Mouse (Mus musculus) neural tube, embryonic 12.5 days (tissue): ENCODE data around the gene Hoxc6. TPM values are rescaled to one million over a fixed set of nuclear protein-coding genes. Genes with fewer than 3 reads are reported as not detected.
A peak's percentile ranks its signal among the peaks of the same experiment; 100 is the strongest.

Experiments used
- ATAC-seq: fragments of 200-750 bp; cut with Nextera tagmentation; 2 replicates; pipeline ENCODE4 v1.8.0; 2017; ENCODE audit warnings: low read depth, mild to moderate bottlenecking, moderate TSS enrichment, moderate library complexity; ENCODE audit not compliant: low FRiP score
- H3K27ac ChIP-seq: fragments of 300-500 bp; sonication (generic); 2 replicates; pipeline ENCODE4 v1.5.1; 2016
- H3K27me3 ChIP-seq: fragments of 300-500 bp; sonication (generic); replicated peaks from 2 replicates; pipeline ENCODE4 v1.6.1; 2016; ENCODE audit warnings: mild to moderate bottlenecking
- H3K36me3 ChIP-seq: fragments of 300-500 bp; sonication (generic); 2 replicates; pipeline ENCODE4 v1.6.1; 2016; ENCODE audit warnings: mild to moderate bottlenecking
- H3K4me1 ChIP-seq: fragments of 300-500 bp; sonication (generic); 2 replicates; pipeline ENCODE4 v1.6.1; 2016
- H3K4me2 ChIP-seq: fragments of 300-500 bp; sonication (generic); replicated peaks from 2 replicates; pipeline ENCODE4 v1.6.1; 2016; ENCODE audit warnings: mild to moderate bottlenecking
- H3K4me3 ChIP-seq: fragments of 300-500 bp; sonication (generic); 2 replicates; pipeline ENCODE4 v1.5.1; 2016
- H3K9ac ChIP-seq: fragments of 300-500 bp; sonication (generic); 2 replicates; pipeline ENCODE4 v1.6.1; 2016; ENCODE audit warnings: mild to moderate bottlenecking
- H3K9me3 ChIP-seq: fragments of 300-500 bp; sonication (generic); 2 replicates; pipeline ENCODE4 v1.6.1; 2016; ENCODE audit warnings: mild to moderate bottlenecking
- WGBS: fragments of 180-500 bp; shearing (Covaris S2); methylation state at CpG from one replicate; pipeline ENCODE4 v1.1.7; 2016; 5-methylcytosine and 5-hydroxymethylcytosine counted together
- polyA plus RNA-seq: library from polyadenylated mRNA; unstranded; fragments of >200 nt; fragmentation: Nextera tagmentation; extraction: Ambion mirVana; gene quantifications from 2 replicates; pipeline ENCODE4 v1.2.1, GENCODE M21; 2016

Hoxc6 gene
- polyA plus RNA-seq, 1 experiment from 2014 or later, result 77.1 TPM

DNA sequence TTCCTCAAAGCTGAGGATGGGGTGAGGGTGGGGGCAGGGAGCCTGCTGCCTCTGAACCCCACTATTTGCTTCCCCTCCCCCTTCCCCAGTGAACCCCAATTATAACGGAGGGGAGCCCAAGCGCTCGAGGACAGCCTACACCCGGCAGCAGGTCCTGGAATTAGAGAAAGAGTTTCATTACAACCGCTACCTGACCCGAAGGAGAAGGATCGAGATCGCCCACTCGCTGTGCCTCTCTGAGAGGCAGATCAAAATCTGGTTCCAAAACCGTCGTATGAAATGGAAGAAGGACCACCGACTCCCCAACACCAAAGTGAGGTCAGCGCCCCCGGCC, 37.5 kb downstream of the Hoxc6 start:
- Histone ChIP-seq H3K36me3 (no peaks in the 10 kb centered on the region), H3K4me2 (peak overlapping the region; percentile 86), H3K27ac (peak overlapping the region; percentile 98), H3K9ac (peak overlapping the region; percentile 88), H3K4me1 (peaks cover 90% of the 10 kb centered on the region), H3K27me3 (no peaks in the 10 kb centered on the region), H3K9me3 (no peaks in the 10 kb centered on the region), H3K4me3 (peak overlapping the region; percentile 51)
- ATAC-seq, result no peak
- WGBS, result 2% methylated on average over 14 of the region's 14 CpGs

DNA sequence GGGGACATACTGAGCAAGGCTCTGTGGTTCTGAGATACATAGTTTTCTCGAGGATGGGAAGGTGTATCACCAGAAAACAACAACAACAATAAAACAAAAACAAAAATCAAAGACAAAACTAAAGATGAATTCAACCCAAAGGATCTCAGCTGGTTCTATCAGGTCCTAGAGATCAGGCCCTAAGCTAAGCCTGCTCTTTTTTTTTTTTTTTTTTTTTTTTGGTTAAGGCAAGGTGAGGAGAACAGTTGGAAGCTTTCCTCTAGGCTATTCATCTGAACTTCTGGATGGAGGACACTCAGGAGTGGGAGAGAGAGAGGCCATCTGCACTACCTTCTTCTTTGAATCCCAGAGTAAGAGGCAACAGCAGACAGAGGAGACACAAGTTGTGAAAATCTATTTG, 39.5 kb downstream of the Hoxc6 start:
- Histone ChIP-seq H3K4me2 (peak overlapping the region; percentile 86), H3K36me3 (no peaks in the 10 kb centered on the region), H3K27me3 (no peaks in the 10 kb centered on the region), H3K9ac (peak overlapping the region; percentile 88), H3K9me3 (no peaks in the 10 kb centered on the region), H3K4me1 (peaks cover 93% of the 10 kb centered on the region), H3K4me3 (peak overlapping the region; percentile 51; the same call in 1 of the 2 replicates), H3K27ac (peak overlapping the region; percentile 74; the same call in 1 of the 2 replicates)
- WGBS, result 8% methylated on average over 1 of the region's 1 CpGs
- ATAC-seq, result no peak

DNA sequence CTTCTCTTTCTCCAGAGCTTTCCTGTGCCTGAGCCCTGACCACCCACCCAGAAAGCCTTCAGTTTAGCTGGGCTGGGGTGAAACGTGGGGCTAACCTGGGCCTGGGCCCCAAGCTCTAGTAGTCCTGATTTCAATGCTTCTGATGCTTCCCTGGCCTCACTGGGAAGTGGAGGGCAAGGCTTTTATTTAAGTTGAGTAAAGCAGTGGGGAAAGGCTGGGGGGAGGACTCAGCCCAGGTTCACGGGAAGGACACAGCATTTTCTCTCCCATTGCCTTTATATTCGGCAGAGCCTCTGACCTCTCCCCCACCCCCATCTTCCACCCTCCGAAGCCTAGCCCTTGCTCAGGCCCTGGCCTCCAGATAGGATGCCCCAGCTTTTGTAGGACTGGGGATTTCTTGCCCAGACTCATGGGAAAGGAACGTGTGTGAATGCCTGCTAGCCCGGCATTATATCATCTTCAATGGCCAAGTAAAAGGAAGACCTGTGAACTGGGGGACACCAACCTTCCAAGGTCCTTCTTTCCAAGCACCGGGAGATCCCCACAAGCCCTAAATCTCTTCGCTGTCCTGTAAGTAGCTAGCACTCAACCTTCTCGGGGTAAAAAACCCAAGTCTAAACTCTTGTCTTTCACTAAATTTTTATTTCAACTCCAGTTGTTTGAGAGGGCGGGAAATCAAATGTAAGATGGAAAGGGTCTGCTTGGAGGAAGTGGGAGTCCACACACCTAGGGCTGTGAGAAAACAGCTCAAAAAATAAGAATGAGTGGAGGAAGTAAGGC, 40.8 kb downstream of the Hoxc6 start:
- no peaks in the 10 kb centered on the region for H3K27me3 ChIP-seq
- peak overlapping the region; percentile 88 for H3K9ac ChIP-seq
- no peaks in the 10 kb centered on the region for H3K9me3 ChIP-seq
- peak overlapping the region; percentile 86 for H3K4me2 ChIP-seq
- WGBS, result 4% methylated on average over 10 of the region's 10 CpGs
- peaks cover 93% of the 10 kb centered on the region for H3K4me1 ChIP-seq
- ATAC-seq, result no peak
- peak overlapping the region; percentile 39 for H3K4me3 ChIP-seq
- no peaks in the 10 kb centered on the region for H3K36me3 ChIP-seq
- H3K27ac ChIP-seq, result peak overlapping the region; percentile 77

DNA sequence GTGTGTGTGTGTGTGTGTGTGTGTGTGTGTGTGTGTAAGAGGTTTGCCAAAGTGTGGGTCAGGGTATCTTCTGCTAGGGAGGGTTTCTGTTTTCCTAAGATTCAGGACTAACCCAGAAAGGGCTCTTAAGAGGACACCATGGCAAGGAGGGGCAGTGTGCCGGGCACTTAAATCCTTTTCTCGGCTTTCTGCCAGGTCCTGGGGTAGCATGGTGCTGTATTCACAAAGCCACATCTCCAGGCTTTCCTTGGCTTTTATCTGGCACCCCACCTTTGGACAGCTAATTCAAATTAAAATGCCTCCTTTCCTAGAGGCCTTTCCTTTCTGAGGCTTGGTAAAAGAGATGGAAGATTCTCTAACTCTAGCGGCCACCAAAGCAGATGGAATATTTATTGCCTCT, 41.6 kb downstream of the Hoxc6 start:
- peaks cover 91% of the 10 kb centered on the region for H3K4me1 ChIP-seq
- H3K36me3 ChIP-seq, result no peaks in the 10 kb centered on the region
- no peaks in the 10 kb centered on the region for H3K9me3 ChIP-seq
- peak overlapping the region; percentile 77 for H3K27ac ChIP-seq
- H3K4me2 ChIP-seq, result peak overlapping the region; percentile 86
- H3K4me3 ChIP-seq, result peak overlapping the region; percentile 39
- peak overlapping the region; percentile 88 for H3K9ac ChIP-seq
- ATAC-seq, result no peak
- 0% methylated on average over 3 of the region's 3 CpGs for WGBS
- no peaks in the 10 kb centered on the region for H3K27me3 ChIP-seq

DNA sequence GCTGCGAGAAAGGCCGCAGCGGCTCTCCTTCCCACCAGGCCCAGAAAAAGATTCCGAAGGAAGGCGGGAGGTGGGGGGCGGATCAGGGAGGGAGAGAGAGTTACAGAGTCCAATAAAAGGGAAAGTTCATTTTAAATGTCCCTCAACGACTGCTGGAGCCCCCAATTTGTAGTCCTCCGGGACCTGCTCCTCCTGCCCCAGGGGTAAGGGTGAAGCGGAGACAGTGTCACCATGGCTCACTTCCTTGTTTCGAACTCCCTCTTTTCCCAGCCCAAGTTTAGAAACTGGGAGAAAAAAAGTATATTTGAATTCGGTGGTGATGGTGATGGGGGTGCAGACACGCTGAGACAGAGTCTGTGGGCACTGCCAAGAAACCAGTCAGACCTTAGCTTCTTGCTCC, 42.5 kb downstream of the Hoxc6 start:
- H3K27me3 ChIP-seq, result no peaks in the 10 kb centered on the region
- peak overlapping the region; percentile 86 for H3K4me2 ChIP-seq
- no peak for ATAC-seq
- peak overlapping the region; percentile 39 for H3K4me3 ChIP-seq
- H3K27ac ChIP-seq, result peak overlapping the region; percentile 77
- H3K4me1 ChIP-seq, result peaks cover 85% of the 10 kb centered on the region
- H3K36me3 ChIP-seq, result no peaks in the 10 kb centered on the region
- H3K9me3 ChIP-seq, result no peaks in the 10 kb centered on the region
- peak overlapping the region; percentile 88 for H3K9ac ChIP-seq
- 1% methylated on average over 12 of the region's 12 CpGs for WGBS

DNA sequence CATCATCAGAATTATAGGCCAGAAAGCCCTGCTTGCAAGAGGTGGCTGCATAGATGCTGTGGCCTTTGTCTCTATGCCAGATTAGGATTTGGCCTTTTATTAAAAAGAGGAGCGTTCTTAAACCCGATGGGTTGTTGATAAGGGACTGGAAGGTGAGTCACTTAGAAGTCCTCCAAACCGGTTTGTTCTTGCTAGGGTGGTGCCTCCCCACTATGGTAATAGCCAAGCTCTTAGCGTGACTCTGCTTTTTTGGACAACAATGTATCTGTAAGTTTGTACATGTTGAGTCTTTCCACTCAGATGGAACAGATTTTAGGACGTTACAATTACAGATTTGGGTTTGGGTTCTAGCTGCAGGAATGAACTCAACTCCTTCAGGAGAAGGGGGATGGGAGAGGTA, 43.6 kb downstream of the Hoxc6 start:
- H3K27me3 ChIP-seq, result no peaks in the 10 kb centered on the region
- H3K4me1 ChIP-seq, result peaks cover 80% of the 10 kb centered on the region
- H3K36me3 ChIP-seq, result no peaks in the 10 kb centered on the region
- no peak for ATAC-seq
- peak overlapping the region; percentile 88 for H3K9ac ChIP-seq
- no peaks in the 10 kb centered on the region for H3K9me3 ChIP-seq
- no peak overlapping the region for H3K27ac ChIP-seq
- H3K4me3 ChIP-seq, result peak overlapping the region; percentile 39; the same call in 1 of the 2 replicates
- peak overlapping the region; percentile 86 for H3K4me2 ChIP-seq
- 7% methylated on average over 5 of the region's 5 CpGs for WGBS

DNA sequence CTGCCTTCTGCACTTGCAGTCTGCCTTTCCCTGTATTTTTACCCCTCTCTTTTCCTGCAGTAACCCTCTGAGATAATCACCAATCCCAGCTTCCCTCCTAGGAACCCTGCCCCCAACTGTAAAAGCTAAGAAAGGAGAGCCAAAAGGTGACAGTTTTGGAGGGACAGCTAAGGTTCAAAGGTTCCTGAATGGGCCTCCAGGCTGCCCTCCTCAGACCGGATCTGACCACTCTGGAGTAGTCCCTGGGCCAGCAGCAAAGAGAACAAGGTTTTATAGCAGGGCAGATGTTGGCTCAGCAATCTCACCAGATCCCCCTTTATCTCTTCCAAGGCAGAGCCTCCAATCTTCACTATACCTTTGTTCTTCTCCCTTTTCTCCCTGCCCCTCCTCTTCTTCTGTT, 44.2 kb downstream of the Hoxc6 start:
- WGBS, result 3% methylated on average over 1 of the region's 1 CpGs
- Histone ChIP-seq H3K4me1 (peaks cover 74% of the 10 kb centered on the region), H3K27ac (no peak overlapping the region), H3K9me3 (no peaks in the 10 kb centered on the region), H3K4me3 (no peak overlapping the region), H3K4me2 (peak overlapping the region; percentile 86), H3K9ac (peak overlapping the region; percentile 88), H3K27me3 (no peaks in the 10 kb centered on the region), H3K36me3 (no peaks in the 10 kb centered on the region)
- no peak for ATAC-seq

DNA sequence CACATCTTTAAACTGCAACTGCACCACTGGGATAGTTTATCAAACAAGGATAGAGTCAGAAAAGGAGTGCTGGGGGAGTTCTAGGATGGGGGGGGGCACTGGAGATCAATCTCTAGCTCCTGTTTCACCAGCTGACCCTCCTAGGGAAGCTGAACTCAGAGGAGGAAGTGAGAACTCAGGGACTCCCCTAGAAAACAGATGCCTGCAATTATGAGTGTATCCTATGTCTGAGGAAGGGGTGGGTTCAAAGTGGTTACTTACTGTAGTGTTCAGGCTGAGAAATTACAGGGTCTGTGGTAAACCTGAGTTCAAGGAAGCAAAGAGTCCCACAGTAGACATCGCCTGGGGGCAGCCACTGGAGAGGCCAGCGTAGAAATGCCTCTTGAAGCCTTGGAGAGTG, 53.6 kb downstream of the Hoxc6 start:
- peaks cover 3% of the 10 kb centered on the region; the same call in 1 of the 2 replicates for H3K36me3 ChIP-seq
- H3K4me2 ChIP-seq, result no peak overlapping the region; the same call in 1 of the 2 replicates
- no peaks in the 10 kb centered on the region for H3K27me3 ChIP-seq
- 74% methylated on average over 2 of the region's 2 CpGs for WGBS
- no peaks in the 10 kb centered on the region for H3K9me3 ChIP-seq
- H3K4me3 ChIP-seq, result no peak overlapping the region
- peaks cover 47% of the 10 kb centered on the region for H3K4me1 ChIP-seq
- no peak for ATAC-seq
- no peak overlapping the region for H3K27ac ChIP-seq
- no peak overlapping the region for H3K9ac ChIP-seq

DNA sequence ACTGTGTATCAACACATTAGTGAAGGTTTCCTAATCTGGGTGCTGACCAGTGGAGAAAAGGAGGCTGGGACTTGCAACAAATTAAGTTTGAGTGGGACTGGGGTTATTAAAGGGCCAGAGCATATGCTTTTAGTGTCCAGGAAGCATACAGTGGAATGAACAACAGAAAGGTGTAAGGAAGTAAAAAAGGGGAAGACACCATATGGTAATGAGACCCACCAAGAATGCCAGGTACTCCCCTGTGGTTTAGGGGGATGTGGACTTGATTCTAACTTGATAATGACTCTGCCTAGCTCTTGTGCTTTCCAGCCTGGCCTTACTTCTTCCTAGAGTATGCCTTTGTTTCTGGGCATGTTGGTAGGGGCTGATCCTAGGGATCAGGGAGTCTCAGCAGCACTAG, 55.2 kb downstream of the Hoxc6 start:
- Histone ChIP-seq H3K9me3 (no peaks in the 10 kb centered on the region), H3K4me2 (no peak overlapping the region), H3K36me3 (no peaks in the 10 kb centered on the region; the same call in 1 of the 2 replicates), H3K4me1 (peaks cover 58% of the 10 kb centered on the region), H3K4me3 (no peak overlapping the region), H3K27ac (no peak overlapping the region), H3K27me3 (no peaks in the 10 kb centered on the region), H3K9ac (no peak overlapping the region)
- no peak for ATAC-seq

DNA sequence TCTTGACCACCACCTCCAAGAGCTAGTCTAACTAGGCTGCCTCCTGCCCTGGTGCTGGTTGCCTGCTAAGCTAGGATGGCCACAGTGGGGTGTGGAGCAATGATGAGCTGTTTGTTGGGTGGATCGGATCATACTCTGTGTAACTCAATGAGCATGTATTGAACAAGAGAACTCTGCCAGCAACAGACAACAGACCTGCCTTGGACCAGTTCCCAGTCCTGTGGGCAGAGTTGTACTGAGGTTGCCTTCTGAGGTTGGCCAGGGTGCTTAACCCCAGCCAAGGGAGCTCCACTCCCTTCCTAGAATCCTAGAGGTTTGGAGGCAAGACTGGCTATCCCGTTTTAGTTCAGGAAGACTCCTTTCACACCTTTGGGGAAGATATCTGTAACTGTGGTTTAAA, 58.3 kb downstream of the Hoxc6 start:
- no peak for ATAC-seq
- Histone ChIP-seq H3K27ac (peak overlapping the region; percentile 77), H3K4me1 (peaks cover 76% of the 10 kb centered on the region), H3K9me3 (no peaks in the 10 kb centered on the region), H3K4me2 (peak overlapping the region; percentile 73), H3K27me3 (no peaks in the 10 kb centered on the region), H3K9ac (peak overlapping the region; percentile 77), H3K36me3 (no peaks in the 10 kb centered on the region; the same call in 1 of the 2 replicates), H3K4me3 (peak overlapping the region; percentile 37)
- WGBS, result 16% methylated on average over 2 of the region's 2 CpGs

DNA sequence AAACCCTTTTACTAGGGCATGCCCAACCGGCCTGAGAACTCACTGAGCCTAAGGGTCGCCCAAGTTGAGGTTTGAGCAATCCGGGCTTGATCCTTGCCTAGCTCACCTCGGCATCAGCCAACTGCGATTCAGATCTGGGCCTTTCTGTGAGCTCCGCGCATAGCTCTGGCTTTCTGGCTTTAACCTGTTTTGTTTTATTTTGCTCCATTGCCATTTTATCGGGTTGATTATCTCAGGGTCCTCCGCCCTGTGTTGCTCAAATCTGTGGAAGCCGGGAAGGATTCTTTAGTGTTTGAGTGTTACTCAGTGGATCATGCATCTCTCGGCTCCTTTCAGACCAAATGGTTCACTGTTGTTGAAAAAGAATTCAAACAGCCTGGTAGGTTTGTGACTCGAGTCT, 60.7 kb downstream of the Hoxc6 start:
- no peaks in the 10 kb centered on the region; the same call in 1 of the 2 replicates for H3K36me3 ChIP-seq
- H3K4me3 ChIP-seq, result peak overlapping the region; percentile 47
- under 1% methylated on average over 12 of the region's 12 CpGs for WGBS
- H3K4me2 ChIP-seq, result peak overlapping the region; percentile 73
- H3K9me3 ChIP-seq, result no peaks in the 10 kb centered on the region
- ATAC-seq, result no peak
- no peaks in the 10 kb centered on the region for H3K27me3 ChIP-seq
- H3K4me1 ChIP-seq, result peaks cover 86% of the 10 kb centered on the region
- peak overlapping the region; percentile 98 for H3K27ac ChIP-seq
- peak overlapping the region; percentile 96 for H3K9ac ChIP-seq

DNA sequence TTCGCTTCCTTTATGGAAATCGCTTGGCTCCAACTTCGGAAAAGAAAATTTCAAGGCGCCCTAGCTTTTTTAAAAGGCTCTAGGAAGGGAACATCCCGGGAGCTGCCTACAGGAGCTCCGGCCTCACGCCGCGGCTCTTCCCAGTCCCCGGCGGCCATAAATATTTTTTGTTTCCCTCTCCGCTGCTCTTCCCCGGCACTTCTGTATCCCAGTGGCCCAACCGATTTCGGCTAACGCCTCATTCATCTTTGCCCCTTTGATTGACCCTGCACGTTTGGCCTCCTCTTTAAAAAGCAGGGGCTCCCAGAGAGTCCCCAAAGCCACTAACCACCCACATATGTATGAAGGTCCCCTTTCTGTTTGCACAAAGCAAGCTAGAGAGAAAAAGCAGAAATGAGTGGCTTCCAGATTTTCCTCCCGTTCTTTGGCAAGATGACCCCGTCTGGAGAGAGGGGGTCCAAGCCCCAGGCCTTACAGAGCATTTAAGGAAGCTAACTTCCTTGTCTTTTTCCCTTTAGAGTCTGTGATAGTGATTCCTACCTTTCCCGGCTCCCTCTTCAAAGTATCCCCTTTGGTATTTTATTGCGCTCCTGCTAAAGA, 61.4 kb downstream of the Hoxc6 start:
- no peak for ATAC-seq
- under 1% methylated on average over 21 of the region's 21 CpGs for WGBS
- Histone ChIP-seq H3K27me3 (no peaks in the 10 kb centered on the region), H3K4me3 (peak overlapping the region; percentile 47), H3K4me1 (peaks cover 81% of the 10 kb centered on the region), H3K4me2 (peak overlapping the region; percentile 73), H3K9me3 (no peaks in the 10 kb centered on the region), H3K36me3 (no peaks in the 10 kb centered on the region), H3K9ac (peak overlapping the region; percentile 96), H3K27ac (peak overlapping the region; percentile 98)
